Mouse (Mus musculus) gastrocnemius, postnatal 4 days (tissue): Measurements from ENCODE around the gene Hyal4. TPM values are rescaled to one million over a fixed set of nuclear protein-coding genes. Genes with fewer than 3 reads are reported as not detected.

ENCODE experiments used
- DNase-seq, 2 experiments: peaks; one replicate each; pipeline ENCODE4 v3.0.0; 2021 to 2022; ENCODE audit warnings: low spot score in 2 of 2, mixed read lengths in 2 of 2
- long read RNA-seq, 2 experiments: library from polyadenylated mRNA; stranded (forward); transcript quantifications; one replicate each; pipeline ENCODE4 v2.0.0; 2021
- total RNA-seq, 2 experiments: library from RNA; stranded (reverse); gene quantifications; 2 replicates each; pipeline ENCODE4 v1.2.3; 2021

Gene Hyal4
- not detected for total RNA-seq
- long read RNA-seq, experiment 1, partial matches to known transcripts = 0 of 1 reads
- long read RNA-seq, experiment 1, other reads (novel, unspliced or antisense) = 0 of 1 reads
- long read RNA-seq, experiment 2 = 0 reads

- DNase-seq = no peak
These were observed at the start of gene Hyal4 for GRCm38 (mm10) chr6:24748029-24748428. Gene Hyal4 (plus strand): TSS chr6:24748329.

DNA sequence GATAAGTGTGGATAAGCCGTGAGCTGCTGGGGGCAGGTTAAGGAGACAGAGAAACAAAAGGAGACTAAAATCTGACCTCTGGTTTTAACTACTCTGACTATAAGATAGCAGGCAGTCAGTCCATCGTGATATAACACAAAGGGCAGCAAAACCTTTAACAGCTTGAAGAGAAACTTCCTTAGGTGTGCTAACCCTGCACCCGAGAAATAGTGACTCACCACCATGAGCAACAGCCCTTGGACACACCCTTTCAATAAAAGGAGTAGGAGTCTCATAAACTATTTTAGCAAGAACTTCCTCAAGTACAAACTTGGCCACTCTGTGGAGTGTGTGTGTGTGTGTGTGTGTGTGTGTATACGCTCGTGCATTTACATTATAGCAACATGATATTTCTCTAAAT lies 41.0 kb upstream of the Hyal4 start:
- no peak for DNase-seq

DNA sequence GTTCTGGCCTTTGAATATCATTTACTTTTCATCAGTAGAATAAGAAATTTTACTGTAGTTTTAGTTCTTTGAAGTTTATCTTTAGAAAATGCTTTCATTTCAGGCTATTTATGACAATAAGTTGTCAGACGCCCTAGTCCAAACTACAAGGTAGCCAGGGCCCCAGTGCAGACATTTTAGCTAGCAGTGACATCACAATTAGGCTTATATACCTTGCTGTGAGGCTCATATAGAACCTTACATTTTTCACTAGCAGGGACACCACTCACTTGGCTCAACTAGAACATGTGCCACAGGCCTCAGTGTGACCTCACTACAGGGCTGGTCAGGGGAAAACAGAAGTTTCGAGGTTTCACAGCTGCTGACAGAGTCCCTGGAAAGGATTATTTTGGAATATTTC lies 40.6 kb upstream of the Hyal4 start:
- DNase-seq = no peak

DNA sequence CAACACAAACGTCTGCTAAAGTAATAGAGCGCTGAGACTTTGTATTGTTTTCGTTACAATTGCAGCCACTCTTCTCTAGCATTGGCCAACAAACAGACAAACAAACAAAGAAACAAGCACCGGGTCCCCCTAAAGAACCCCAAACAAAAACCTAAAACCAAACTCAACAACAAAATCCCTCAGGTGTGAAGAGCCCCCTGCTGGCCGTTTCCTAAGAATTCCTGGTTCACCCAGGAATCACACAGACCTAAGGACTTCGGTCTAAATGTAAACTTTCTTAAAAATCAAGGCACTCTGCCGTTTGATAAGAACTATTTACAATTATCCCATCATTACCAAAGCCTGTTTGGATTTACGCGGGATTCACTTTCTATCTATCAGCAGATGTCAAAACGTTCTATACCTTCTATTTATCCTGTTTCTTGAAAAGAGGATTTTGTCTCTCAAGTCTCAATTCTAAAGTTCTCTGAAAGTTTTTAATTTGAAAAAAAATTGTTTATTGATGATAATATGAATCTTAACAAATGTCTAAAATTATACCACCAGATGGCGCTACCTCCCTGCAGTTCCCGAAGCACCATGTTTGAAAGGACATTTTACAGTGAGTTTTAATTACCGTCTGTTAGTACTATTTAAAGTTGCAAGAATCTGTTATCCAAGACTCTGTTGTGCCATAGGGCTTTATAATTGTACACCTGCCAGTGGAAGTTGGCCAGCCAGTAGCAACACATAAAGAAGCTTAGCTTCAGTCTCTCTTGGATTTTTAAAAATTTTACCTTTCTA lies 26.6 kb upstream of the Hyal4 start:
- no peak for DNase-seq

DNA sequence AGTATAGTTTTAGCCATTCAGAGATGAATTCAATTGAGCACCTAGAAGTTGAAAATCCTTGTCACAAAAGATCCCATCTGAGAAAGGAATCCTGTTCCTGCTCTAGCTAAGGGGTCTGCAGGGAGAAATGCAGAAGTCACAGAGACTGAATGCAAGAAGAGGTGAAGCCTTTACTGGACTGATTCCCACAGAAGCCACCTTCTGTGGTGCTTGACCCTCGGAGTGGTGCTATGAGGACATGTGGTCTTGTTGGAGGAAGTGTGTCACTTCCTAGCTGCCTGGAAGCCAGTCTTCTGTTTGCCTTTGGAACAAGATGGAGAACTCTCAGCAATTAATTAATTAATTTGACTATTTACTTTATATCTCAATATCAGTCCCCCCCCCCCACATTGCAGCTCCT lies 20.0 kb upstream of the Hyal4 start:
- no peak for DNase-seq

- no peak for DNase-seq
These were observed 15.2 kb upstream of the Hyal4 start, which contains the start of gene Hyal6 for GRCm38 (mm10) chr6:24732945-24733344. Gene Hyal6 (plus strand): TSS chr6:24733245.

- no peak for DNase-seq
These were observed 13.6 kb upstream of the Hyal4 start for GRCm38 (mm10) chr6:24734565-24734964.

DNA sequence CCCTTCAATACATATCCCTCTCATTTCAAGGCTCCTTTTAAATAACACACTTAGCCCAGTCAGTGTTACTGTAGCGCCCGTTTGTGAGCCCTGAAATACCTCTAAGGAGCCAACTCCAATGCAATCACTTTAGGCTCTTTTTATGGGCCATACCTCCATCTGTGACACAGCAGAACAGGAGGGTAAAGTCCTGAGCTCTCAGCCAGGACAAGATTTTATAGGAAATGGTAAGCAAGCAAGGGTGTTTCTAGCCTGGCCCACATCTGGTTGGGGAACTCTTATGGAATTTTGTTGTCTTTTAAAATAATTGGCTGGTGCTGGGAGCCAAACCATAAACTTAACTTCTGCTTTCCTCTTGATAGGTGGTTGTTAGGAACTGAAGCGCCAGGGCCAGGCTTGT lies 11.2 kb downstream of the Hyal4 start:
- DNase-seq = no peak

DNA sequence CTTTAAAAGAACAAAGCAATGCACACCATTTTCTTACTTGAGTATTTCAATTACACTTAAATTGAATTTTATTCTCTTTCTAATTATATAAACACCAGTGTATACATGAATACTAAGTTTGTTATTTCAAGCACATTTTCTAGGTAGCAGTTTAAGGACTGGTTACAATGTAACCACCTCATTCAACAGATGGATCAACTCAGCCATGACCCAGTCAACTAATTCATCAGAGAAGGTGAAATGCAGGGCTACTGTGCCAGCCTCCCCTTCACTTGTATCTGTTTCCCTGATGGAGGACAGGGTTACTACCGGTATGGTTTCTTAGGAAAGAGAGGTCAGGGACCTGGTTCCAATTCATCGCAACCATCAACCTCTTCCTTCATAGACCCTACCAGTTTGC lies 18.1 kb downstream of the Hyal4 start:
- DNase-seq = no peak

DNA sequence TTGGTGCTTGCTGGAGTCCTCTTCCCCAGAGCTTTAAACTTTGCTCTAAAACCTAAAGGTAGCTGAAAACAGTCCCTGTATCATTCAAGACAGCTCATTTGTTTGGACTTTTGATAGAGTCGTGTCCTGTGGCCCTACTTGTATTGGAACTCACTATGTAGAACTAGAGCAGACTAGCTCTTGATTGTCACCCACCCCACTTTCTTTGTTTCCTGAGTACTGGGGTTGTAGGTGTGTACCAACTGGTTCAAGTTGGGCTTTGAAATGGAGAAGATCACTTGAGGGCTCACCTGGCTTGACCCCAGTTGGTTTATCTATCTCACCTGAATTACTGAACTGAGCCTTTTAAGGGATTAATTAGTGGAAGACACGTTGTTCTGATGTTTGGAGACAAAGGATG lies 31.1 kb downstream of the Hyal4 start:
- DNase-seq = no peak

DNA sequence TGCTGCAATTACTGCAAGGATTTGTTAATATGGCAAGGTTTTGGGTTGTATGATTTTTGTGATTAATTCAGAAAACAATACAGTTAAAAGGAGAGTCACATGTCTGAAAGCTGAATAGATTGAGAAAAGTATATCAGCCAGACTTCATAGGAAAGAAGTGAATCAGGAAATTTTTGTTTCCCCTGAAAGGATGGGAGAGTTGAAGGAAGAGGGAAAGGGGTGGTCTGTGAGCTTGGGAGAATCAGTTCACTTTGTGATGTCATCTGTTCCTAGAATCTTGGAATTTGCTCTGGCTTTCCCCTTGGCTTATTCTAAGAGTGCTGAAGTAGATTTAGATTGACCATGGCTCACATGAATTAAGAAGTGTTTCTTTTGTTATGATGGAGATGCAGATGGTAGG lies 42.8 kb downstream of the Hyal4 start, which contains the start of gene Spam1:
Gene Spam1, plus strand, starts transcription at position 301 of the 400 bp plus-strand sequence.
- DNase-seq = no peak

Other genes starting within 250 kb of the Hyal4 start
- under 1 TPM; 0.10 to 0.12 TPM for gene Iqub, start 233.3 kb upstream of the Hyal4 start, total RNA-seq
- gene Ndufa5, start 220.3 kb upstream of the Hyal4 start, total RNA-seq = 100 to 1,000 TPM; 385 to 429 TPM
- gene Asb15, start 220.2 kb upstream of the Hyal4 start, total RNA-seq = 1 to 10 TPM; 1.7 to 1.9 TPM
- gene Lmod2, start 150.6 kb upstream of the Hyal4 start, total RNA-seq = 100 to 1,000 TPM; 105 to 205 TPM
- 10 to 100 TPM; 33.1 to 38.7 TPM for gene Wasl, start 83.3 kb upstream of the Hyal4 start, total RNA-seq
- gene Hyal6, start 15.1 kb upstream of the Hyal4 start, total RNA-seq = not detected
- gene Spam1, start 42.9 kb downstream of the Hyal4 start, total RNA-seq = not detected
- not detected for gene Hyal5, start 109.7 kb downstream of the Hyal4 start, total RNA-seq
- gene Tmem229a, start 208.0 kb downstream of the Hyal4 start, total RNA-seq = under 1 TPM; 0.83 to 0.91 TPM